Mouse (Mus musculus) E14TG2a.4 (cell line): Measurements from ENCODE around the gene Gm45233.

Source experiments
- CTCF ChIP-seq: conservative IDR thresholded peaks from 2 replicates; pipeline ENCODE4 v1.5.1; 2014; ENCODE audit warnings: low read length
- POU5F1 ChIP-seq: IDR thresholded peaks from 2 replicates; pipeline ENCODE4 v1.6.1; 2014; ENCODE audit warnings: low read length, borderline replicate concordance

DNA sequence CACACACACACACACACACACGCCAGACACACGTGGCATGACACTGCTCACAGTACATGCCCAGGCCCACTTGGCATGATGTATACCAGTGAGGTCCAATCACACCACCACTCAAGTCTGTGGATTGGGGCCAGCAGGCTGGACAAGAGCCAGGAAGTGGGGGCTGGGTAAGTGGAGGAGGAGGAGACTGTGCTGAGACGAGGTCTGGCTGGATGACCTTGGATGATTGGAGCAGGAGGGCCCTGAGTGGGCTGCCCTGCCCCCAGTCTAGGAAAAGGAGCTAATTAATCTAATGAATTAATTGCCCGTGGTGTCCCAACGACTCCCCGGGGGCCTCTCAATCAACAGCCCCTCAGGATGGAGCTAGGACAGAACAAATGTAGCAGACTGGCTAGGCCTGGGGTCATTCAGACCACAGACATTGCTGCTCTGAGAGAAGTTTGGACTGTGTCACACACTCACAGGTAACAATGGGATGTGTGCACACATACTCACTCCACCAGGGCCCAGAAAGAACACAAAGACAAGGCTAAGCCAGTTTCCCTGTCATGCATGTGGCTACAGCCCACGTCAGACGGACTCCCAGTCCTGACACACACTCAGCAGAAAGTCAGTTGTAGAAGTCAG, 38.3 kb downstream of the Gm45233 start:
- TF ChIP-seq CTCF (no peak), POU5F1 (no peak)
